Mouse (Mus musculus) small intestine, adult 2 months (tissue): ENCODE results near the gene H2-T3.

Source experiments
- CTCF ChIP-seq: fragments of 200-500 bp; IDR thresholded peaks from 2 replicates; pipeline ENCODE4 v1.5.1; 2012; ENCODE audit warnings: low read depth, mild to moderate bottlenecking, control low read depth, inconsistent platforms, low read length, moderate library complexity, mixed read lengths; ENCODE audit not compliant: insufficient replicate concordance, insufficient read length; ENCODE audit errors: extremely low read depth
- POLR2A ChIP-seq: fragments of 200-500 bp; IDR thresholded peaks from 2 replicates; pipeline ENCODE4 v1.6.1; 2012; ENCODE audit warnings: low read depth, mild to moderate bottlenecking, control low read depth, inconsistent platforms, low read length, moderate library complexity

- TF ChIP-seq CTCF (no peak), POLR2A (no peak)
These were observed 34.4 kb upstream of the H2-T3 start for GRCm38 (mm10) chr17:36224451-36224850.
